Mouse (Mus musculus) cerebellum, adult (tissue): ENCODE results near the gene Nppa.

Source experiments
- ATAC-seq: cut with Nextera tagmentation; 2 replicates; pipeline ENCODE4 v1.9.2; 2017; ENCODE audit warnings: mild to moderate bottlenecking, moderate library complexity, mixed read lengths; ENCODE audit not compliant: insufficient number of reproducible peaks, low FRiP score, low TSS enrichment

Nppa gene

GRCm38 (mm10) chr4:148000202-148000772, at the start of gene Nppa:
Gene Nppa (plus strand): TSS chr4:148000722.
- ATAC-seq = no peak

GRCm38 (mm10) chr4:147953590-147953989, 46.9 kb upstream of the Nppa start:
- no peak for ATAC-seq

- no peak for ATAC-seq
These were observed 43.4 kb upstream of the Nppa start for GRCm38 (mm10) chr4:147957141-147957540.

- 0 out of 2 replicates have a peak, but pooled peaks have one; percentile 26 for ATAC-seq
These were observed 40.4 kb upstream of the Nppa start for GRCm38 (mm10) chr4:147959881-147960831.

GRCm38 (mm10) chr4:147962781-147963180, 37.7 kb upstream of the Nppa start:
- ATAC-seq = no peak

GRCm38 (mm10) chr4:147963623-147964022, 36.9 kb upstream of the Nppa start:
- ATAC-seq = no peak

- no peak for ATAC-seq
These were observed 34.8 kb upstream of the Nppa start for GRCm38 (mm10) chr4:147965712-147966111.

- no peak for ATAC-seq
These were observed 31.7 kb upstream of the Nppa start for GRCm38 (mm10) chr4:147968816-147969215.

GRCm38 (mm10) chr4:147969337-147969736, 31.2 kb upstream of the Nppa start:
- ATAC-seq = no peak

- ATAC-seq = no peak
These were observed 24.3 kb upstream of the Nppa start for GRCm38 (mm10) chr4:147976237-147976636.

- ATAC-seq = no peak
These were observed 22.8 kb upstream of the Nppa start for GRCm38 (mm10) chr4:147977726-147978125.

GRCm38 (mm10) chr4:147978391-147978790, 22.1 kb upstream of the Nppa start:
- no peak for ATAC-seq

GRCm38 (mm10) chr4:147979441-147979860, 21.1 kb upstream of the Nppa start:
- ATAC-seq = no peak

- no peak for ATAC-seq
These were observed 15.1 kb upstream of the Nppa start, which contains the start of gene Nppb for GRCm38 (mm10) chr4:147985205-147986132. Gene Nppb (plus strand): TSS chr4:147985788.

GRCm38 (mm10) chr4:147993571-147994095, 6.9 kb upstream of the Nppa start:
- ATAC-seq = no peak

GRCm38 (mm10) chr4:147995311-147995710, 5.2 kb upstream of the Nppa start:
- no peak for ATAC-seq

GRCm38 (mm10) chr4:148001013-148001789, 679 bp downstream of the Nppa start:
- no peak for ATAC-seq

GRCm38 (mm10) chr4:148001866-148002265, 1.3 kb downstream of the Nppa start:
- ATAC-seq = no peak

GRCm38 (mm10) chr4:148004361-148004760, 3.8 kb downstream of the Nppa start:
- ATAC-seq = no peak
